Mouse (Mus musculus) kidney, embryonic 14.5 days (tissue): ENCODE data around the gene Fez1. TPM values are rescaled to one million over a fixed set of nuclear protein-coding genes. Genes with fewer than 3 reads are reported as not detected.

Experiments
- ATAC-seq: fragments of 200-750 bp; cut with Nextera tagmentation; 2 replicates; pipeline ENCODE4 v1.8.0; 2017; ENCODE audit warnings: moderate number of reproducible peaks, mild to moderate bottlenecking, moderate TSS enrichment, moderate library complexity; ENCODE audit not compliant: low FRiP score, low TSS enrichment
- H3K27ac ChIP-seq: fragments of 300-500 bp; sonication (generic); 2 replicates; pipeline ENCODE4 v1.5.1; 2014; ENCODE audit warnings: low read depth, mild to moderate bottlenecking, low read length, moderate library complexity, mixed read lengths
- H3K27me3 ChIP-seq: fragments of 300-500 bp; sonication (generic); 2 replicates; pipeline ENCODE4 v1.6.1; 2014; ENCODE audit warnings: mild to moderate bottlenecking, low read length; ENCODE audit not compliant: control insufficient read depth, insufficient read depth
- H3K36me3 ChIP-seq: fragments of 300-500 bp; sonication (generic); 2 replicates; pipeline ENCODE4 v1.6.1; 2014; ENCODE audit warnings: low read length, mixed read lengths; ENCODE audit not compliant: control insufficient read depth, insufficient read depth
- H3K4me1 ChIP-seq: fragments of 300-500 bp; sonication (generic); 2 replicates; pipeline ENCODE4 v1.6.1; 2014; ENCODE audit warnings: low read length, mixed read lengths; ENCODE audit not compliant: control insufficient read depth, insufficient read depth
- H3K4me2 ChIP-seq: fragments of 300-500 bp; sonication (generic); replicated peaks from 2 replicates; pipeline ENCODE4 v1.6.1; 2014; ENCODE audit warnings: low read depth, mild to moderate bottlenecking, low read length
- H3K4me3 ChIP-seq: fragments of 300-500 bp; sonication (generic); 2 replicates; pipeline ENCODE4 v1.5.1; 2014; ENCODE audit warnings: mild to moderate bottlenecking, low read length
- H3K9ac ChIP-seq: fragments of 300-500 bp; sonication (generic); 2 replicates; pipeline ENCODE4 v1.6.1; 2014; ENCODE audit warnings: low read depth, mild to moderate bottlenecking, low read length, moderate library complexity
- H3K9me3 ChIP-seq: fragments of 300-500 bp; sonication (generic); 2 replicates; pipeline ENCODE4 v1.6.1; 2016; ENCODE audit warnings: low read length; ENCODE audit not compliant: control insufficient read depth
- WGBS: fragments of 180-500 bp; shearing (Covaris S2); extraction: QIAGEN DNeasy Blood & Tissue Kit; methylation state at CpG from one replicate; pipeline ENCODE4 v1.1.7; 2014; 5-methylcytosine and 5-hydroxymethylcytosine counted together
- polyA plus RNA-seq: library from polyadenylated mRNA; unstranded; fragments of >200 nt; fragmentation: Nextera tagmentation; extraction: Ambion mirVana; gene quantifications from 2 replicates; pipeline ENCODE4 v1.2.1, GENCODE M21; 2014

Fez1 gene
- polyA plus RNA-seq = 5.4 and 5.5 TPM in 2 replicates

- ATAC-seq = peak; percentile 85
- 2% methylated on average over 8 of the region's 8 CpGs for WGBS
- Histone ChIP-seq H3K4me2 (peak within 1 kb of the TSS; percentile 15; the same call in 1 of the 2 replicates), H3K4me3 (no peak within 1 kb of the TSS), H3K9me3 (no peaks in the 10 kb centered on the region), H3K27ac (no peak within 1 kb of the TSS), H3K4me1 (0 out of 2 replicates have a peak, but pooled peaks cover 3% of the 10 kb centered on the region), H3K27me3 (no peaks in the 10 kb centered on the region), H3K36me3 (no peaks in the 10 kb centered on the region), H3K9ac (no peak within 1 kb of the TSS)
Measured at GRCm38 (mm10) chr9:36821644-36822000, at the start of gene Fez1. Gene Fez1, plus strand, starts transcription at chr9:36821864.

DNA sequence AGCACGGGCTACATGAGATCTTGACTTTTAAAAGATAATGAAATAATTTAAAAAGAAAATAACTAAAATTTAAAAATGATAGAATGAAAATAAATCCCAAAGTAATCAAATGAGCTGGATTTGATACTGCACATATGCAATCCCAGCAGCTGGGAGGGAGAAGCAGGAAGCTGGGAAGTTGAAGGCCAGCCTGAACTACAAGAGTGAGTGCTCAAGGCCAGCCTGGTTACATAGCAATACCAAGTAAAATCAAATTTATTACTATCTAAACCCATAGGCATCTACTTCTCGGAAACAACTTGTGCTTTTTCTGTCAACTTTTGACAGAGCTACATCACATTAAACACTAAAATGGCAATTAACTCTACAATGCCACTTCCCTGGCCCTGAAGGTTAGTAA lies 37.7 kb upstream of the Fez1 start:
- no peaks in the 10 kb centered on the region for H3K27me3 ChIP-seq
- H3K4me1 ChIP-seq = no peaks in the 10 kb centered on the region
- no peaks in the 10 kb centered on the region for H3K9me3 ChIP-seq
- WGBS = 83% methylated on average over 2 of the region's 2 CpGs
- no peak for ATAC-seq
- H3K4me2 ChIP-seq = no peak overlapping the region
- H3K36me3 ChIP-seq = peaks cover 81% of the 10 kb centered on the region
- no peak overlapping the region for H3K27ac ChIP-seq
- H3K4me3 ChIP-seq = no peak overlapping the region
- no peak overlapping the region for H3K9ac ChIP-seq

DNA sequence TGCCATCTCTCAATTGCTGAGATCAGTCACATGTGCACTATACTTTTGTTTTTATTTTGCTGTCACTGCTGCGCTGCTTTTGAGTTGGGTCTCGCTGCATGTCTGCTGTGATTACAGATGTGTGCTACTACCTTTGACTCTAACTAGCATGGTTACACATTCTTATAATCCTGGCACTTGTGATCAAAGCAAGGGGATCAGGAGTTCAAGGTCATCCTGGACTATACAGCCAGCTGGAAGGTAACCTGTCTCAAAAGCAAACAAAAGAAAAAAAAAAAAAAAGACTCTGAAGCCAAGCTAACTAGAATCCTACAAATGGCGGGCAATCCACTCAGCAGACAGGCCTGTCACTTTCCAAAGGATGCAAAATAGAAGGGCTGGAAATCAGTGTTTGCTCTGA lies 29.5 kb upstream of the Fez1 start:
- no peak overlapping the region for H3K4me3 ChIP-seq
- H3K4me1 ChIP-seq = peaks cover 8% of the 10 kb centered on the region; the same call in 1 of the 2 replicates
- peaks cover 46% of the 10 kb centered on the region for H3K36me3 ChIP-seq
- no peak for ATAC-seq
- H3K9me3 ChIP-seq = no peaks in the 10 kb centered on the region
- WGBS = 92% methylated on average over 3 of the region's 3 CpGs
- no peak overlapping the region for H3K27ac ChIP-seq
- no peak overlapping the region for H3K4me2 ChIP-seq
- no peaks in the 10 kb centered on the region for H3K27me3 ChIP-seq
- H3K9ac ChIP-seq = no peak overlapping the region

GRCm38 (mm10) chr9:36794487-36794886 lies 27.2 kb upstream of the Fez1 start:
- WGBS = 82% methylated on average over 2 of the region's 2 CpGs
- Histone ChIP-seq H3K9me3 (no peaks in the 10 kb centered on the region), H3K4me2 (no peak overlapping the region), H3K36me3 (peaks cover 27% of the 10 kb centered on the region; the same call in 1 of the 2 replicates), H3K27ac (no peak overlapping the region), H3K9ac (no peak overlapping the region), H3K4me1 (peaks cover 8% of the 10 kb centered on the region; the same call in 1 of the 2 replicates), H3K27me3 (no peaks in the 10 kb centered on the region), H3K4me3 (no peak overlapping the region)
- no peak for ATAC-seq

GRCm38 (mm10) chr9:36795556-36795955 lies 26.1 kb upstream of the Fez1 start:
- whole genome bisulfite sequencing = 62% methylated on average over 1 of the region's 1 CpGs

DNA sequence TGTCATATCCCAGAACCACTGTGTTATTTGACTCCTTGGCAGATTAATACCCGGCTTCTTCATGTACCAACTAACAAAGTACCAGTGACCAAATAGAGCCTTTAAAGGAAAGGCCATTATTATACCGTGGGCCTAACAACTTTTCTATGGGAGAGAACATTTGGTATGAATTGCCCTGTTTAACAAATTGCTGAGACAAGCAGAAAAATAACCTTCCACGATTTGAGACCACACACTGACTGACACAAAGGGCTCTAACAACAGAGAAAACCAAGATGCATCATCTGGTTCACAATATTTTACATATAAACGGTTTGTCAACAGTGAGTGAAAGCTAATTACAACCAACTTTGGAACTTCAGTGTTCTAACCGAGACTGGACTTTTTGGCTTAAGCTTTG lies 25.4 kb upstream of the Fez1 start:
- ATAC-seq = no peak
- Histone ChIP-seq H3K36me3 (peaks cover 12% of the 10 kb centered on the region; the same call in 1 of the 2 replicates), H3K4me3 (peak overlapping the region; percentile 98), H3K4me1 (peaks cover 8% of the 10 kb centered on the region; the same call in 1 of the 2 replicates), H3K9me3 (no peaks in the 10 kb centered on the region), H3K9ac (peak overlapping the region; percentile 98; the same call in 1 of the 2 replicates), H3K27ac (0 out of 2 replicates have a peak overlapping the region, but pooled peaks have one; percentile 55), H3K4me2 (peak overlapping the region; percentile 84), H3K27me3 (no peaks in the 10 kb centered on the region)
- WGBS = 19% methylated on average over 5 of the region's 5 CpGs

More at GRCm38 (mm10) chr9:36795556-36795955, 26.1 kb upstream of the Fez1 start:
- peaks cover 17% of the 10 kb centered on the region; the same call in 1 of the 2 replicates for H3K36me3 ChIP-seq
- H3K9me3 ChIP-seq = no peaks in the 10 kb centered on the region
- H3K27ac ChIP-seq = no peak overlapping the region
- no peak overlapping the region for H3K9ac ChIP-seq
- no peak overlapping the region for H3K4me3 ChIP-seq
- no peak overlapping the region; the same call in 1 of the 2 replicates for H3K4me2 ChIP-seq
- ATAC-seq = no peak
- H3K27me3 ChIP-seq = no peaks in the 10 kb centered on the region
- H3K4me1 ChIP-seq = peaks cover 8% of the 10 kb centered on the region; the same call in 1 of the 2 replicates

- peaks cover 8% of the 10 kb centered on the region; the same call in 1 of the 2 replicates for H3K4me1 ChIP-seq
- peak within 1 kb of the TSS; percentile 98 for H3K4me3 ChIP-seq
- no peaks in the 10 kb centered on the region for H3K27me3 ChIP-seq
- WGBS = under 1% methylated on average over 60 of the region's 66 CpGs
- H3K27ac ChIP-seq = peak within 1 kb of the TSS; percentile 55; the same call in 1 of the 2 replicates
- peaks cover 5% of the 10 kb centered on the region; the same call in 1 of the 2 replicates for H3K36me3 ChIP-seq
- peak within 1 kb of the TSS; percentile 84 for H3K4me2 ChIP-seq
- H3K9me3 ChIP-seq = no peaks in the 10 kb centered on the region
- peak within 1 kb of the TSS; percentile 98 for H3K9ac ChIP-seq
- ATAC-seq = peak; percentile 99
Measured at GRCm38 (mm10) chr9:36796781-36797555, 24.7 kb upstream of the Fez1 start, which contains the start of gene Ei24. Gene Ei24, minus strand, starts transcription at chr9:36797393.

- no peak overlapping the region for H3K27ac ChIP-seq
- H3K4me3 ChIP-seq = no peak overlapping the region
- H3K36me3 ChIP-seq = no peaks in the 10 kb centered on the region
- no peaks in the 10 kb centered on the region for H3K4me1 ChIP-seq
- H3K9ac ChIP-seq = no peak overlapping the region
- H3K9me3 ChIP-seq = no peaks in the 10 kb centered on the region
- ATAC-seq = no peak
- 85% methylated on average over 2 of the region's 2 CpGs for WGBS
- no peaks in the 10 kb centered on the region for H3K27me3 ChIP-seq
- H3K4me2 ChIP-seq = no peak overlapping the region
Measured at GRCm38 (mm10) chr9:36801961-36802360, 19.7 kb upstream of the Fez1 start.

GRCm38 (mm10) chr9:36802951-36803350 lies 18.7 kb upstream of the Fez1 start:
- ATAC-seq = no peak
- H3K36me3 ChIP-seq = no peaks in the 10 kb centered on the region
- no peaks in the 10 kb centered on the region for H3K27me3 ChIP-seq
- 90% methylated on average over 3 of the region's 3 CpGs for WGBS
- H3K9me3 ChIP-seq = no peaks in the 10 kb centered on the region
- no peaks in the 10 kb centered on the region for H3K4me1 ChIP-seq
- H3K4me2 ChIP-seq = no peak overlapping the region
- H3K4me3 ChIP-seq = no peak overlapping the region
- no peak overlapping the region for H3K27ac ChIP-seq
- H3K9ac ChIP-seq = no peak overlapping the region
